Mouse (Mus musculus): ENCODE measurements around the gene Ocel1. TPM values are rescaled to one million over a fixed set of nuclear protein-coding genes. Genes with fewer than 3 reads are reported as not detected.

Gene Ocel1
- polyA plus RNA-seq, 2 experiments, result 3.8 to 4.2 TPM

DNA sequence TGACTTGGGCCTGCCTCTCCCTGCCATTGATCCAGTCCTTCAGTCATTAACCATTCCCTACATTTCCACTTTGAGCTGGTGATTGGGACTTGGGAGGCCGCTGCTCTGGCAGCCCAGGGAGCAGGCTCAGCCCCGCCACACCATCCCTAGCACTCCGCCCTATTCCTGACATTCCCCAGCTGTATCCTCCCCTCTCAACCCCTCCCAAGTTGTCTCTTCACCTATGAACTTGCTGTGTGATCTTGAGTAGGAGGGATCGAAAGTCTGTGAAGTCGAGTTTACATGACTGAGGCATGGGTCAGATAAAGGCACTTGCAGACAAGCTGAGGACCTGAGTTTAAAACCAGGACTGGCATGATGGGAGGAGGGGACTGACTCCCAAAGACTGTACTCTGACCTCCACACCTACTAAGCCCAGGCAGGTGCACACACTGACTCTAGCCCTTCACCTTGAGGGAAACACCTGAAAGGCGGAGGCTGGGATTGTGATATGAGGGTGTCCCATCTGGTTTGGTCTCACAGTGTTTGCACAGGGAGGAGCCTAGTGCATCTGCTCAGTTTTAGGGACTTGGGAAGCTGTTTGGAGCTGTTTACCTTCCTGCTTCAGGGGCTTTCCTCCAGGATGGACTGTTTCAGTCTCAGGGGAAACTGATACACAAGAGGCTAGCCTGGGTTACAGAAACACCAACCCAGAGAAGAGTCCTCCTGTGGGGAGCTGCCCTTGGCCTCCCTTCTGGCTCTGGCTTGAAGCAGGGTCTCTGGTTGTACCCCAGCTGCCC, 32.2 kb downstream of the Ocel1 start:
- Histone ChIP-seq H3K27ac (replicated peaks; ENCODE audit: low read depth, low read length) (no peak overlapping the region), H3K4me3 (replicated peaks; ENCODE audit: low read length) (no peak overlapping the region), H3K4me1 (ENCODE audit: control insufficient read depth, insufficient read depth, low read length) (peaks cover 7% of the 10 kb centered on the region), H3K9me3 (ENCODE audit: control insufficient read depth, low read length) (no peaks in the 10 kb centered on the region), H3K4me2 (replicated peaks; ENCODE audit: low read depth, low read length, severe bottlenecking) (no peak overlapping the region), H3K27me3 (ENCODE audit: control insufficient read depth, insufficient read depth, low read length) (no peaks in the 10 kb centered on the region), H3K9ac (ENCODE audit: low read depth, low read length, severe bottlenecking) (no peak overlapping the region), H3K36me3 (ENCODE audit: control insufficient read depth, insufficient read depth, low read length) (peaks cover 29% of the 10 kb centered on the region)
- DNase-seq (ENCODE audit: low spot score), result no peak
- no peak for TF ChIP-seq POLR2A (IDR thresholded peaks at IDR 0.05; ENCODE audit: borderline replicate concordance, extremely low read depth, insufficient read depth, insufficient read length)
- 84% methylated on average over 6 of the region's 6 CpGs for WGBS
- ATAC-seq (ENCODE audit: low FRiP score, low read depth), result no peak

DNA sequence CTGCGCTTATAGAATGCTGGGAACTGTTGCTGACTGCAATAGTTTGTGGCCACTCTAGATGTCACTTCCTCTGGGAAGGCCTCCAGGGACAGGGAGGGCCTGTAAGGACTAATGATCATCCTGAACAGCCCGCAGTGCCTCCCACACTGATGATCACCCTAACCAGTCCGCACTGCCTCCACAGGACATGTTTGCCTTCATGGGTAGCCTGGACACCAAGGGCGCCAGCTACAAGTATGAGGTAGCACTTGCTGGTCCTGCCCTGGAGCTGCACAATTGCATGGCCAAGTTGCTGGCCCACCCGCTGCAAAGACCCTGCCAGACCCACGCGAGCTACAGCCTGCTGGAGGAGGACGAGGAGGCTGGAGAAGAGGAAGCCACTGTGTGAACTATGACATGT, 32.9 kb downstream of the Ocel1 start:
- H3K4me2 ChIP-seq (replicated peaks; ENCODE audit: low read depth, low read length, severe bottlenecking), result no peak overlapping the region
- no peaks in the 10 kb centered on the region for H3K27me3 ChIP-seq (ENCODE audit: control insufficient read depth, insufficient read depth, low read length)
- peaks cover 7% of the 10 kb centered on the region for H3K4me1 ChIP-seq (ENCODE audit: control insufficient read depth, insufficient read depth, low read length)
- DNase-seq (ENCODE audit: low spot score) (no peak), ATAC-seq (ENCODE audit: low FRiP score, low read depth) (no peak)
- WGBS, result 88% methylated on average over 8 of the region's 8 CpGs
- no peak for TF ChIP-seq POLR2A (IDR thresholded peaks at IDR 0.05; ENCODE audit: borderline replicate concordance, extremely low read depth, insufficient read depth, insufficient read length)
- no peak overlapping the region for H3K9ac ChIP-seq (ENCODE audit: low read depth, low read length, severe bottlenecking)
- peaks cover 32% of the 10 kb centered on the region for H3K36me3 ChIP-seq (ENCODE audit: control insufficient read depth, insufficient read depth, low read length)
- H3K27ac ChIP-seq (replicated peaks; ENCODE audit: low read depth, low read length), result no peak overlapping the region
- H3K9me3 ChIP-seq (ENCODE audit: control insufficient read depth, low read length), result no peaks in the 10 kb centered on the region
- no peak overlapping the region for H3K4me3 ChIP-seq (replicated peaks; ENCODE audit: low read length)

DNA sequence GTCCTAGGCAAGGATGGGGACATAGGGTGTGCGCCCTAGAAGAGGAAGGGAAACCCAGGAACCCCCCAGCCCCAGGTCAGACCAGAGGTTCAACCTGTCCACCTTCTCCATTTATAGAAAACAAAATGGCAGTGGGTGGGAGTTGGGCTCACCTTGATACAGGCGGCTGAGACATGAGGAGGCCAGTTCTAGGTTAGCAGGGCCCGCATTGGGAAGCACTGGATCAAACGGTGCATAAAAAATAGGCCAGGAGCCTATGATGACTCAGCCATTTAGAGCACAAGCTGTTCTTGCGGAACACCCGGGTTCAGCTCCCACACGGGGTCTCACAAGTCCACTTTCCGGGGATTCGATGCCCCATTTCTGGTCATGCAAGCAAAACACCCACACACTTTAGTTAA, 33.9 kb downstream of the Ocel1 start:
- Histone ChIP-seq H3K36me3 (ENCODE audit: control insufficient read depth, insufficient read depth, low read length) (peaks cover 33% of the 10 kb centered on the region), H3K27me3 (ENCODE audit: control insufficient read depth, insufficient read depth, low read length) (no peaks in the 10 kb centered on the region), H3K4me2 (replicated peaks; ENCODE audit: low read depth, low read length, severe bottlenecking) (no peak overlapping the region), H3K9me3 (ENCODE audit: control insufficient read depth, low read length) (no peaks in the 10 kb centered on the region), H3K9ac (ENCODE audit: low read depth, low read length, severe bottlenecking) (no peak overlapping the region), H3K27ac (replicated peaks; ENCODE audit: low read depth, low read length) (no peak overlapping the region), H3K4me3 (replicated peaks; ENCODE audit: low read length) (no peak overlapping the region), H3K4me1 (ENCODE audit: control insufficient read depth, insufficient read depth, low read length) (peaks cover 7% of the 10 kb centered on the region)
- DNase-seq (ENCODE audit: low spot score) (no peak), ATAC-seq (ENCODE audit: low FRiP score, low read depth) (no peak)
- 89% methylated on average over 9 of the region's 9 CpGs for WGBS
- no peak for TF ChIP-seq POLR2A (IDR thresholded peaks at IDR 0.05; ENCODE audit: borderline replicate concordance, extremely low read depth, insufficient read depth, insufficient read length)

DNA sequence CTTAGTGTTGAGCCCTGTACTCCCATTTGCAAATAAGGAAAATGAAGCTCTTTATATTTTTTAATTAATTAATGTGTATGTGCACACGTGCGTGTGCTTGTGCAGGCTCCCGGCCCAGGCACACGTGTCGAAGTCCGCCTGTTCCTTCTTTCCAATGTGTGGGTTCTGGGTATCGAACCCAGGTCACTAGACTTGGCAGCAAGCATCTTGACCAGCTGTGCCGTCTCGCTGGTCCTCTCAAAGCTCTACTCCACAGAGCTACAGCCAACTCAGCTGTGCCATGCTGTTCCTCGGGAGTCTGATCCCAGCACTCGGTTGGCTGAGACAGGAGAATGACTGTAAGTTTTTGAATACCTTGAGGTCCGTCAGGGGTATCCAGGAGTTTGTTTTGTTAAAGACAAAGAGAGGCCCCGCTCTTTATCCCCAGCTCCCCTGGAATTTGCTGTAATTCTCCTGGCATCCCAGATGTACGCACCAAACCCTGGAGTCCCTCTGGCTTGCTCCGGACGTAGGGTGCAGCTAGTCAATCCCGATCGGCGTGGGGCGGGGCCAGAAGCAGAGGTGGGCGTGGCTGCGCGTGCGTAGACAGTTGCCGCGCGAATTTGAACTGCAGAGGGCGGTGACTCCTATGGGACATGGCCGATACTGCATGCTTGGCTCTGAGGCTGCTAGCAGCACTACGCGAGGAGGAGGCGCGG, 34.5 kb downstream of the Ocel1 start, which contains the start of gene Ankle1:
Gene Ankle1 (plus strand): TSS at position 610 of the 698 bp plus-strand sequence.
- Histone ChIP-seq H3K4me2 (replicated peaks; ENCODE audit: low read depth, low read length, severe bottlenecking) (peak within 1 kb of the TSS; percentile 95), H3K27me3 (ENCODE audit: control insufficient read depth, insufficient read depth, low read length) (no peaks in the 10 kb centered on the region), H3K36me3 (ENCODE audit: control insufficient read depth, insufficient read depth, low read length) (peaks cover 32% of the 10 kb centered on the region), H3K27ac (replicated peaks; ENCODE audit: low read depth, low read length) (0 out of 2 replicates have a peak within 1 kb of the TSS, but pooled peaks have one; percentile 46), H3K9me3 (ENCODE audit: control insufficient read depth, low read length) (no peaks in the 10 kb centered on the region), H3K4me1 (ENCODE audit: control insufficient read depth, insufficient read depth, low read length) (peaks cover 7% of the 10 kb centered on the region), H3K4me3 (replicated peaks; ENCODE audit: low read length) (peak within 1 kb of the TSS; percentile 62), H3K9ac (ENCODE audit: low read depth, low read length, severe bottlenecking) (peak within 1 kb of the TSS; percentile 61)
- TF ChIP-seq POLR2A (IDR thresholded peaks at IDR 0.05; ENCODE audit: borderline replicate concordance, extremely low read depth, insufficient read depth, insufficient read length), result peak; percentile 35; the same call in 1 of the 2 replicates
- ATAC-seq (ENCODE audit: low FRiP score, low read depth), result peak; percentile 93
- peak; percentile 93 for DNase-seq (ENCODE audit: low spot score)
- WGBS, result 18% methylated on average over 32 of the region's 33 CpGs

Measured in limb, embryonic 14.5 days (tissue).